Mouse (Mus musculus) erythroblast, embryonic 14.5 days (primary cell): Measurements from ENCODE around the gene Ankrd52.

Experiments used
- GATA1 ChIP-seq: IDR thresholded peaks from 2 replicates; pipeline ENCODE4 v1.6.1; 2012; ENCODE audit warnings: low read length, inconsistent platforms, mixed read lengths
- TAL1 ChIP-seq: IDR thresholded peaks from 3 replicates; pipeline ENCODE4 v1.6.1; 2012; ENCODE audit warnings: low read length, inconsistent platforms, mixed read lengths

GRCm38 (mm10) chr10:128336597-128336996 is 40.3 kb upstream of the Ankrd52 start:
- peak; percentile 46; the same call in 1 of the 3 replicates for TF ChIP-seq TAL1
- peak; percentile 68 for TF ChIP-seq GATA1
